Mouse (Mus musculus) thymus, postnatal 10 days (tissue): ENCODE measurements at regions not wholly inside any gene's neighbourhood (a gene's known extent, or its start where the extent isn't known, plus 50 kb on each side); places are given as distances from the start of the nearest gene placed in this dataset.
A peak's percentile ranks its signal among the peaks of the same experiment; 100 is the strongest.

ENCODE experiments used
- DNase-seq, 2 experiments: peaks; one replicate each; pipeline ENCODE4 v3.0.0; 2021; ENCODE audit warnings: low spot score in 2 of 2

DNA sequence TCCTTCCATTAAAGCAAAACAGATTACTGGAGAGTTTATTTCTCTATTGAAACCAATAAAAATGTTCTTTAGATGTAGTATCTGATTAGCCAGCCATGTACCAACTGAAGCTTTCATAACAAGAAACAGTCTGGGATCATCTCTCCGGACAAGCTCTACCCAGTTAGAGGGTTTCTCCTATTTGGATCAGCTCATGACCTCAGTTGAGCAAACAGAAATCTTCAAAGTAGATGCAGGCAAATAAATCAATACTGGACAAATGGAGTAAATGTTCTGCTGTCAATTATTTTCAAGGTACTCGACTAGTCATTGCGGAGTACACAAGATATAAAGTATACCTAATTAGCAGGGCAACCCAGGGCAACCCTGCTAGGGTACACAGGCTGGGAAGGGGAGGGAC, 67.4 kb downstream of the Avpr1a start:
- no peak for DNase-seq

DNA sequence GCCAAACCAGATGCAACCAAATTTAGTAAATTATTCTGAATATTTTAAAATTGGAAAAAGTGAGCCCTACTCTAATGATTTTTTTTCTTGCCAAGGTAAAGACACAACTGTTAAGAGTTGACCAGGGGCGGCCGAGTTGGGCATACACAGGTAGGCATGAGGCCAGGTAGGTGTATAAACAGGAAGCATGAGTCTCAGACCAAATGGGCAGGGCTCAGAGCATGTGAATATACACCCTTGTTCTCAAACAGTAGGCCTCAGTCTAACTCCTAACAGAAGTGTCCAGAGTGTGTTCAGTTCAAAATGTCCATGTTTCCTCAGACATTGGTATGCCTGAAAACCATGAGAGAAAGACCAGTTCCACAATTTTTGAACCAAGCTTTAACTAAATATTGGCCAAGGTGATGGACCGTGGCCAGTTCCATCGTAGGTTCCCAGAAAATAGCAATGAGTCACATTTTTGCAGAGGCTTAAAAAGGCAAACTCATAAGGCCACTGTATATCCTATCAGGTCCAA, 71.0 kb downstream of the Avpr1a start:
- DNase-seq, result no peak

DNA sequence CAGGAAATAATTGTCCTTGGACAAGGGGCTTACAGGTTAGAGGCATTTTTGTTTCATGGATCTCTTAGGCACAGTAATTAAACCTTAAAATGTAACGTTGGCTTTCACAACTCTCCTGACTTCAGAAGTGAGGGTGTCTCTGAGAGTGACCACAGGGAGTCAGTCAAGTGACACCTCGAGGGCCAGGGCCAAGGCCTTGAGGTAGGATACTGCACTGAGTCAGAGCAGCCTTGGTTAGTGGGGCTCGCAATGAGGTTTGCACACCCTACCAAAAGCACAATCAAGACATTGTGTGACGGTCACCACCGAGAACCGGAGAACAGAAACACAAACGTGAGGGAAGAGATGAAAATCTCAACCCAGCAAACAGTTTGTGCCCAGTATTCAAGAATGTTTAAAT, 71.7 kb downstream of the Avpr1a start:
- no peak for DNase-seq

DNA sequence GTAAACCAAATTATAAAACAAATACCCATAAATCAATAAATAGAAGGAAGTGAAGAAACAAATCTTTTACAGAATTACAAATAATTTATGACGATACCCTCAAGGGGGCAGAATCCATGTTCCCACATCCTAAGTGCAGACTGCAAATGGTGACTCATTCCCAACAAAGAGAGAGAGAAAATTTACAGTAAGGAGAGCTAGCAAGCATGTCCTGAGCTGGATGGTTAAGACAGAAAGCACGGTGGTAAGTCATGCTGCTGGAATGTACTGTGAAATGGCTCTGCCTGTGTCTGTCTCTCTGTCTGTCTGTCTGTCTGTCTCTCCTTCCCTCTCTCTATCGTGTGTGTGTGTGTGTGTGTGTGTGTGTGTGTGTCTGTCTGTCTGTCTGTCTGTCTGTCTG, 74.3 kb downstream of the Avpr1a start:
- DNase-seq, result no peak

DNA sequence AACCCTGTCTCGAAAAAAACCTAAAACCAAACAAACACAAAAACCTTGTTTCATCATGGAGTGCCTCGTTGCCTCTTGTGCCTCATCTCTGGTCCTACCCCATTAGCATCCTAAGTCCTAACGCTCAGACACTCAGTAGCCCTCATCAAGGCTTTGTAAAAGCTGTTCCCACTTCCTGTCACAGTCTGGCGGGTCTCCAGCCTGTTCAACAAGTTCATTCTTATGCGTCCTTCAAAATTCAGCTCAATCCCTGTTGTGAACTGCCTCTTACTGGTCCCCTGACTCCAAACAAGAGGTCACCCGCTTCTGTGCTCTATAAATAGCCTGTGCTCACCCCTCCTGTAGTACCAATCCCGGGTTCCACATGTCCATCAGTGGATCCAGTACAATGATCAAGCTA, 77.1 kb downstream of the Avpr1a start:
- no peak for DNase-seq

DNA sequence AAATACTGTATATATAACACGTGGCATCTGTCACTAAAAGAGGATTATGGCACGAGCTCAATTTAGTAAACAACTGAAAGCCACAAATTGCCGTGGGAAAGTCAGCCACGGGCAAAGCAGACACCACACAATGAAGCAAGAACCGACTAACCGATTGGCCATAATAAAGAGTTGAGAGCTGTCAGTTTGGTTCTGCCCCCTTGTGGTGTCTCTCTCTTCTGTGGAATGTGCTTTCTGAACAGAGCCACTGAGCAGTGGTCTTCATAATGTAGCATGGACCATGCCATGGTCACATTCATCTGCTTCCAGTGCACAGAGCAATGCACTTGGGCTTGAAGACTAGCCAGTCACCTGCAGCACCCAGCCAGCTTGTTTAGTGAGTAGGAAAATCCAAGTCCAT, 77.5 kb downstream of the Avpr1a start:
- DNase-seq, result no peak

DNA sequence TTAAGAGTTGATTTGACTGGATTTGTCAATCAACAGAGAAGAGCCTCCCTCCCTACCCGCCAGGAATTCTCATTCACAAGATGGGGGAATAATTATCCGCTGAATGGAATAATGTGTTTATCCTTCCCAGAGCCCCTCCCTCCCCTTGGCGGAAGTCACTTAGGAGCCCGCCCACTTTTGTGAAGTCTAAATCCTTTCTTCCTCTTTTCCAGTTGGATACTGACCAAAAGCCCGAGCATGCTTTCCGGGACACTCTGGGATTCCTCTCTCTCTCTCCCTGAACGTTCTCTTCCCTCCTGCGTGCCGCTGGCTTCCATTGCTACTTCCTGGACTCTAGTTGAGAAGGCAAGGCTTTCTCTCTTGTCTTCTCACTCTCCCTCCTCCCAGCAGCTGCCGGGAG, 79.9 kb downstream of the Avpr1a start:
- DNase-seq, result no peak

DNA sequence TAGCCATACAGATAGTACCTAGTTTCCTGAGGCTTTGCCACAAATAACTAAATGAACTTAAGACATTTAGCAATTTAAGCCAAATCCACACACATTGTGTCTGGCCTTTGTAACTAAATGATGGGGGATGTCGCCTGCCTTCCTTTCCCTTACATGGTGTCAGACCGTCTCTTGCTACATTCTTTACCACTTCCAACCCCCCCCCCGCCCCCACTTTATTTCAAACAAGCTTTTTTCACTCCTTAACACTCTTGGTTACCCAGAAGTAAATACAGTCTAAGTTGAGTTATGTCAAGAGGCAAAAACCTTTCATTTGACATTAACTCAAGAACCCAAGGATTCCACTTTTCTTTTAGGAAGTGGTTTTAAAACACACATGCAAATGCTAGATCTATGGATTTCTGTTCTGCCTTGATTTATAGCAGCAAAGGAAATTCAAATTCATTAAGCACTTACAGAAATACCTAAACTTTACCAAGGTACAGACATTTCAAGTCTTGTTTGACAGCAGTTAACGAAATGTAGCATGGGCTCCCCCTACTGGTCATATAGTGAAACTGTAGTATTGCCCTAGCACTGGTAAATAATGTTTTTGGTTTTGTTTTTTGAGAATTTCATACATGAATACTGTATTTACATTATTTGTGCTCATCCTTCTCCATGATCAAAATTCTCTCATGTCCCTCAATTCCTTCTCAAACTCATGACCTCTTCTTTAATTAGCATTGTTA, 80.8 kb downstream of the Avpr1a start:
- DNase-seq, result peak in 1 of 2 experiments; percentile 55

DNA sequence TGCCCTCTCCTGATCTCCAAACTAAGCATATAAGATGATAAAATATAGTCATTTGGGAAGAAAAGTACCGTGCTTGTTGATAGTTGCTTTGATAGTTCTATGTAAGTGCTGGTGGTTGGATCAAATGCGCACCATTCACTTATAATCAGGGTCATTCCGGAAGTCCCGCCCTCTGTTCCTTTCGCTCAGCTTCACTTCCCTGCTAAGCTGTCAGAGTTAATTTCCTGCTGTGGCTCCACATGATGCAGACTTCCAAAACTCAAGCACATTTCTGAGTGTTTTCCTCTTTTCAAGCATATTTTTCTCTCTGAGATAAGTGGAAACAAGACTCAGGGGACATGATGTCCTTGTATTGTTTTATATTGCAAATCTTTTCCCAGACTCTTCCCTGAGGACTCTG, 86.4 kb downstream of the Avpr1a start:
- DNase-seq, result no peak

DNA sequence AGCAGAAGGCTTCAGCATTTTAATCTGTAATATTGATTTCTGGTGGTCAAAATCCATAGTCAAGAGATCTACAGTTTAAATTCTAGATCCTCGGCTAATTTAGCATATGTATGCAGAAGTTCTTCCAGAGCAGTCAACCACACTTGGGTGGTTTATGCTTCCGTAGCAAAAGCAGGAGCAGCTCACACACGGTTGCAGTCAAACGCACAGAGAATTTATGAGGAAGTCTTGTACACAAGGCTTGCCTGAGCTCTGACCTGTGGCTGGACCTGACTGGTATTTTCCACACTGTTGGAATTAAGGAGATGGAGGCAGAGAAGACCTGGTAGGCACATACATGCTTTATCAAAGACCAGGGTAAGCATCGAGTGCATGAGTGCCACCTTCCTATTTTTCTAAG, 86.8 kb downstream of the Avpr1a start:
- no peak for DNase-seq

DNA sequence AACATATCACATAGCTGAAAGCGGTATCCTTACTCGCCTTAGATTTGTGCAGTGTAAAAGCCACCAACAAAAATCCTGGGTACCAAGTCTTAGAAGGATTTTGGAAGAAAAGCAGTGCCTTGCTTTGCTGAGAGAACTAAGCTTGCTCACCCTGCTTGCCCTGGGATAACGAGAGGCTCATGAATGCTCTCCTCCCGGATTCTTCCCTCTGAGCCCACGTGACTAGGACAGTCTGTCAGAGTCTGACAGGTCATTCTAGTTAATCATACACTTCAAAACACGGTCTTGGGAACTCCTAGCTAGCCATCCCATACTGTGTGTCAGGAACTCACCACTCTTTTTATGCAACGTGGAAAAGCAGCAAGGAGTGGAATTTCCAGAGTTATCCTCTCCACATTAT, 91.4 kb downstream of the Avpr1a start:
- no peak for DNase-seq

DNA sequence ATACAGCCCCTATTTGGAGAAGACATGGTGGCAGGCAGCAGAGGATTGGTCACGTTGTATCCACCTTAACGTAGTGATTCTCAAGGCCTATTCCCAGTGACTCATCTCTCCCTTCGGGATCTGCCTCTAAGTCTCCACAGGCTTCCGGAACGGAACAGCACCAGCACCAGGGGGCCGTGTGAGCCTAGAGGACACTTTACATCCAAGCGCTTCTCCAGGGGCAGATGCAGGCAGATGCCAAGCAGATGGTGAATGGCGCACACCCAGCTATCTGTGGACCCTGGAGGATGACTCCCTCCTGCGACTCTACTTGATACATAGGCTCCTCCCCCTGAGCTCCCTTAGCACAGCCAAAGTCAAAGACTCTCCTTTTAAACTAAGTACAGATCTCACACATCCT, 94.3 kb downstream of the Avpr1a start:
- DNase-seq, result no peak

DNA sequence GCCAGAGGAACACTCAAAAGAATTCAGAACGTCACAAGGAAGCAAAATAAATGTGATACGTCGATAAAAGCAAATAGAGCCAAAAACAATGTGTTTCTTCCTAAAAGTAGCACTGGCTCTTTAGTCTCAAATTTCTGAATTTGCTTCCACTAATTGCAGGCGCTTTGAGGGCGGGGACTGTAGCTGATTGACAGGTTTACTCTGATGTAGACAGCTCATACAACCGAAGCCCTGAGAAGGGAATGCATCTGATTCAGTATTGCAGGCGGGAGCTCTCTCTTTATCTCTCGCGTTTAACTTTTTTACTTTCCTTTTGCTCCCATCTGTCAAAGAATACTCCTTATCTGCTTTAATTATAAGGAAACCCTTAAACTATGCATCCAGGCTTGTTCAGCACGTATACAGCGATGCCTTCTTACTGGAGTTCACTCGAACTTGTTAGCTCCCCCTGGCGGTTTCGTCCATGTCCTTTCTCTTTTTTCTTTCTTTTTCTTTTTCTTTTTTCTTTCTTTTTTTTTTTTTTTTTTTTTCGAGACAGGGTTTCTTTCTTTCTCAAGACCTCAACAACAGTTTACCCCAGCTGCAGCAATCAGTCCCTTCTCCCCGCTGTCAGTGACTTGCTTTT, 95.9 kb downstream of the Avpr1a start:
- peak; percentile 42 to 84 for DNase-seq

DNA sequence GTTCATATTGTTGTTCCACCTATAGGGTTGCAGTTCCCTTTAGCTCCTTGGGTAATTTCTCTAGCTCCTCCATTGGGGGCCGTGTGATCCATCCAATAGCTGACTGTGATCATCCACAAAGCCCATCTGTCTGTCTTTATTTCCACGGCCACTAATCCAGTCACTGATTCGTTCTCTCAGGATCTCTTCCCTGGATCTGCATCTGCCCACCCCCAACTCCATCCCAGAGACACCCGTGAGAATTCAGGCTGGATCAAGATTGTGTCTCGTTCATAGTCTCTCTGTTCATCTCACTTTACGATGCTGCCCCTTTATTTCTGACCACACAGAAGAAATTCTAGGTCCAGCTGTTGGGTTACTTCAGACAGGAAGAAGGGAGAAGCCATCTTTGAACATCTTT, 96.7 kb downstream of the Avpr1a start:
- no peak for DNase-seq

DNA sequence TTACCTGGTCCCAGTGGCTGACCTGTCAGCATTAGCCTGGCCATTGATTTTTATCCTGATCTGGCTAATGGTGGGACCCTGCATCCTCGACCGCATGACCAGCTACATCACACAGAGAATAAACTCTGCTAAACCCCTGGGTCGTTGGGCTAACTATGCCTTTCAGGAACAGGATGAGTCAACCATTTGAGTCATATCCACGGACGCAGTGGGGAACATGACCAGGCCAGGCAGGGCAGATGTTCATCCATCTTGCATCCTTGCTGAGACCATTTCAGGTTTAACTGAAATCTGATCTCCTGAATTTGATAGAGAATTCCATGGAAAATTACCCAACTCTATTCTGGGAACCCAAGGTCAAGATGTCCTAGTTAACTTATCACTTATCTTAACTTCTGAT, 103.3 kb downstream of the Avpr1a start:
- DNase-seq, result no peak

DNA sequence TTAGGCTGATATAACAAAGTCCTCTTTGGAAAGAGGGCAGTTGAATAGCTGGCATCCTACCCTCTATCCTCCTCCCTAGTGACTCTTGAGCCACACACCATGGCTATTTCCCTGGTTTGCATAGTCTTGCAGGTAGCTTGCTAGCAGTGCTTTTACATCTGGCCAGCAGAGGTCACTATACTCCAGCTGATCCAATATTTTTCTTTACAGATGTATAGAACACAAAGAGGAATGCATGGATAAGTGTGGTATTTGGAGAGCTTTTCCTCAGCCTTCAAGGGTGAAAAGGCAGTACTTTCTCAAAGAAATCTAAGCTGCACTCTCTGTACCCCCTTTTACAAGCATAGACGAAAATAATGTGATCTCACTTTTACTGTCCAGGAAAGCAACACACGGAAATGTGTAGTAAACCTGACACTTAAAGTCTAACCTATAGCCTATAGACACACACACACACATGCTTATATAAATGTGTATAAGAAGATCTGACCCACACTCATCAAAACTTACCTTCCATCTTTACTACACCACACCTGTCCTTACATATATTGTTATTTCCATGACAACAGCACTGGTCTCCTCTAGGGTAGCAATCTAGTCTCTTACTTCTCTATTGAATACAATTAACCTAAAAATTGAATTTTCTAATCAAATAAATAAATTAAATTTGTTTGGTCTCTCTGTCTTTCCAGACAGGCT, 105.0 kb downstream of the Avpr1a start:
- peak; percentile 24 to 63 for DNase-seq

DNA sequence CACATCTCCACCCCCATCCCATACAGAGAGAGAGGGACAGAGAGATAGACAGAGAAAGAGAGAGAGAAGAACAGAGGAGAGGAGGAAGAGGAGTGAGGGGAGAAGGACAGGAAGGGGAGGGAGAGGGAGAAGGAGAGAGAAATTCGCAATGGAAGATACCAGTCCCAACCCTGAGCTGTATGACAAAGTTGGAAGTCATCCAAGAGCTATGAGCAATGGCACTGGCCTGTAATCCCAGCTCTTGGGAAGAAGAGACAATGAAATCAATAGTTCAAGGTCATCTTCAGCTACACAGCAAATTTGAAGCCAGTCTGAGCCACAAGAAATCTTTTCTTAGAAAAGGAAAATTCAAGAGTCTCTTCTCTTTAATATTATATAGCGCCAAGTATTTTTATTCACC, 105.6 kb downstream of the Avpr1a start:
- no peak for DNase-seq

DNA sequence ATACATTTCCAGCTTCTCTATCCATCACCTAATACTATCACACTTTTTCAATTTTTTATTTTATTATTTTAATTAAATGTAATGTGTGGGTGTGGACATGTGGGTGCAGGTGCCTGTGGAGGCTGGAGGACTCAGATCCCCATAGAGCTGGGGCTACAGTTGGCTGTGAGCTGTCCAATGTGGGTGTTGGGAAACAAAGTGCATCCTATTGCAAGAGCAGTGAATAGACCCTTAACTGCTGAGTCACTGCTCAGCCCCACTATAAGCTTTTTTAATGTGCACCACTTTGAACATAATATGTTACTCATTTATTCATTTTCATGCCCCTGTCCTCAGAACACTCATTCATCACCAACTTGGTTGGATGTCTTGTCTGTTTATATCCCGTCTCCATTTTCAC, 110.4 kb downstream of the Avpr1a start:
- DNase-seq, result no peak

DNA sequence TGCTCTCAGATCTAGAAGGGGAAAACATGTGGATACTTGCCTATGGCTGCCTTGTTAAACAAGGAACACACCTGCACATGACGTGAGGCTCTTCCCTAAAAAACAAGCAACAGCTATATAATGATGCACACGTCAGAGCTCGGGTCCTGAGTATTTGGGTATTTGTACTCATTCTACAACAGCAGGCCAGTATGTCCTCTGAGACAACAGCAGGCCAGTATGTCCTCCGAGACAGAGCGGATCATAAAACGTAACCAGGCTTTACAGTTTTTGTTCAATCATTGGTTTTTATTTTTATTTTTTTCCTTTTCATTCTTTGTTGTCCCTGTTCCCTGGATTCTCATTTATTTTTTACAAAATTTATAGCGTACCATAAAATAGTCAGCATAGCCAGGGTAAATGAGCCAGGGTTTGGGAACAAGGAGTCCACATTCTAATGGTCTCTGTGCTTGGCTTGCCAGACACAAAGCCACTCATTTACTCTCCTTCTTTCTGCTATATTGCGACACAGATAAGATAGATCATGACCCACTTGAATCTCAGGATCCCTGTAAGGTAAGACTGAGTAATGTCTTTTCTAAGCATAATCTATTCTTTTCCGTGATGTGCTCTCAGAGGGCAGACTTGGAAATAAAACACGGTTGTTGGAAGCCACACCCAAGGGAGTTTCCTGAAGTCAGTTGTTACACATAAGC, 111.8 kb downstream of the Avpr1a start:
- DNase-seq, result no peak

DNA sequence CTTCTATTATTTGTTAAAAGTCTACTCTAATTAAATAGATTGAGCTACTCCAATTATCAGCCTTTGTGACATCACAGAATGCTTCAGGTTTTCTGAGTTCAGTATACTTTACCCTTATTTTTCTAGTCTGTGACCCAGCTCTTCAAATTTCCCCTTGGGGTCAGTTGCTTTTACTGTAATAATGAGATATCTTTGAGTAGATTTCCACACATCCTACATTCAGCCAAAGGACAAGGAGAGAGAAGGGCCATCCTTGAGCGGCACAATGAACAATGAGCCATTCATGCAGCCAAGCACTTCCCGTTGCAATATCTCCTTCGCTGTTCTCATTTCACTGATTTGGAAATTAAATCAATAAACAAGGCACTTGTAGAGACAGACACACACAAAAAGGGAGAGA, 113.6 kb downstream of the Avpr1a start:
- no peak for DNase-seq

DNA sequence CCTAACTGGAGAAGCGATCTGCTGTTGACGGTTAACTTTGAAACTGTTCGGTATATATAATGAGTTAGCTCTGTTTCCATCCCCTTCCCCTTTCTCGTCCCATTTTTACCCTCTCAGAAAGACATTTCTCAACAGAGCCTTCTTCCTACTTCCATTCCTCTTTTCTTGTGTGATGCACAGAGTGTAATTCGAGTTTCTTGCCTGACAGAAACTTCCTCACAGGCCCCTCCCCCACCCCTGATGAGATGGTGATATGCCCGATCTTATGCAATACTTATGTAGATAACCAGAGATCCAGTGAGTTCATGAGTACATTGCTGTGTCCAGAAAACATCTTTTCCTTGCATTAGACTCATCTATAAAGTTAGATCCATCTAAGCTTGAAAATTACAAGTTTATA, 114.2 kb downstream of the Avpr1a start:
- no peak for DNase-seq

DNA sequence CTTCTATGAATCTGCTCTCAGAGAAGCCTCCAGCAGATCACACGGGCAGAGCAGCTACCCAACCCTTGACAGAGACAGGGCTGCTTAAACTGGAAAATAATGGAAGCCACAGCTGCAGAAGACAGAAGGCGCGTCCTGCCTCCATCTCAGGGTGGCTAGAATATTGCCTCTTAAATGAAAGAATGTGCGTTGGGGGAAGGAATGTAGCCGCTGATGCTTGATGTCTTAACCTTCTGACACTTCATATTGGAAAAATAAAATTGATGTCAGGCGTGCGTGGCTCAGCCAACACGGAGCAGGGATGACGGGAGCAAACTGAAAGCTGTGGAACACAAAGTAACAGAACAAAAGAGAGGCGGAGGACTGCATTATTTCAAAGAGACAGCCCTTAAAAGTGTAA, 114.6 kb upstream of the Ppm1h start:
- DNase-seq, result no peak
